Mouse (Mus musculus): Measurements from ENCODE around the gene Phka1.
"Not testable (repeated sequence)": the region's sequence is repeated elsewhere in the genome, so short reads cannot be mapped to it uniquely, and the experiment has no call there.

GRCm38 (mm10) chrX:102689252-102689651 is 45.2 kb upstream of the Phka1 start:
- TF ChIP-seq TAL1 (conservative IDR thresholded peaks at IDR 0.05; ENCODE audit: low read depth, low read length); CTCF (IDR thresholded peaks at IDR 0.05; ENCODE audit: low read depth, low read length); GATA1 (IDR thresholded peaks at IDR 0.05; ENCODE audit: borderline replicate concordance, low read length); POLR2AphosphoS5 (IDR thresholded peaks at IDR 0.05; ENCODE audit: insufficient replicate concordance, low read depth, low read length): not testable (repeated sequence)

All from G1E (cell line).